Mouse (Mus musculus) adrenal gland, adult (tissue): Measurements from ENCODE around the gene Il21r.

ENCODE experiments used
- DNase-seq, 2 experiments: peaks; one replicate each; pipeline ENCODE4 v3.0.0; 2022 to 2023; ENCODE audit warnings: low spot score in 1 of 2; ENCODE audit not compliant: inconsistent age in 2 of 2

The Il21r gene

GRCm38 (mm10) chr7:125603185-125603631 is at the start of gene Il21r:
Gene Il21r (plus strand): TSS chr7:125603429.
- DNase-seq = peak in 1 of 2 experiments; percentile 39

GRCm38 (mm10) chr7:125553653-125554428 is 49.4 kb upstream of the Il21r start:
- DNase-seq = peak; percentile 22 to 78

GRCm38 (mm10) chr7:125554456-125555114 is 48.6 kb upstream of the Il21r start:
- peak in 1 of 2 experiments; percentile 31 for DNase-seq

- DNase-seq = peak in 1 of 2 experiments; percentile 25
Measured at GRCm38 (mm10) chr7:125555351-125555872, 47.8 kb upstream of the Il21r start.

- DNase-seq = peak; percentile 11 to 76
Measured at GRCm38 (mm10) chr7:125556096-125556495, 47.1 kb upstream of the Il21r start.

GRCm38 (mm10) chr7:125556865-125557264 is 46.4 kb upstream of the Il21r start:
- DNase-seq = peak in 1 of 2 experiments; percentile 74

- no peak for DNase-seq
Measured at GRCm38 (mm10) chr7:125558401-125558945, 44.8 kb upstream of the Il21r start.

GRCm38 (mm10) chr7:125558997-125559396 is 44.2 kb upstream of the Il21r start:
- DNase-seq = peak in 1 of 2 experiments; percentile 78

GRCm38 (mm10) chr7:125559537-125559936 is 43.7 kb upstream of the Il21r start:
- peak in 1 of 2 experiments; percentile 70 for DNase-seq

GRCm38 (mm10) chr7:125560146-125560785 is 43.0 kb upstream of the Il21r start:
- DNase-seq = peak; percentile 52 to 86

GRCm38 (mm10) chr7:125561085-125561690 is 42.0 kb upstream of the Il21r start:
- peak; percentile 93 to 97 for DNase-seq

- DNase-seq = peak in 1 of 2 experiments; percentile 47
Measured at GRCm38 (mm10) chr7:125562413-125562812, 40.8 kb upstream of the Il21r start.

- DNase-seq = peak in 1 of 2 experiments; percentile 69
Measured at GRCm38 (mm10) chr7:125563093-125563492, 40.1 kb upstream of the Il21r start.

- peak; percentile 34 to 75 for DNase-seq
Measured at GRCm38 (mm10) chr7:125564316-125565024, 38.8 kb upstream of the Il21r start.

- peak; percentile 82 to 95 for DNase-seq
Measured at GRCm38 (mm10) chr7:125565516-125566285, 37.5 kb upstream of the Il21r start.

- peak; percentile 13 to 55 for DNase-seq
Measured at GRCm38 (mm10) chr7:125566420-125566819, 36.8 kb upstream of the Il21r start.

- DNase-seq = no peak
Measured at GRCm38 (mm10) chr7:125568888-125569287, 34.3 kb upstream of the Il21r start.

- DNase-seq = peak in 1 of 2 experiments; percentile 32
Measured at GRCm38 (mm10) chr7:125571891-125572290, 31.3 kb upstream of the Il21r start.

GRCm38 (mm10) chr7:125572737-125573136 is 30.5 kb upstream of the Il21r start:
- DNase-seq = peak in 1 of 2 experiments; percentile 30
